Mouse (Mus musculus): ENCODE data around the gene Fat3.

Fat3 gene

GRCm38 (mm10) chr9:16024706-16025105 is 476.4 kb downstream of the Fat3 start:
- DNase-seq (ENCODE audit: low spot score in 2 of 2): no peak

GRCm38 (mm10) chr9:16014115-16014514 is 487.0 kb downstream of the Fat3 start:
- no peak for DNase-seq (ENCODE audit: low spot score in 2 of 2)

DNA sequence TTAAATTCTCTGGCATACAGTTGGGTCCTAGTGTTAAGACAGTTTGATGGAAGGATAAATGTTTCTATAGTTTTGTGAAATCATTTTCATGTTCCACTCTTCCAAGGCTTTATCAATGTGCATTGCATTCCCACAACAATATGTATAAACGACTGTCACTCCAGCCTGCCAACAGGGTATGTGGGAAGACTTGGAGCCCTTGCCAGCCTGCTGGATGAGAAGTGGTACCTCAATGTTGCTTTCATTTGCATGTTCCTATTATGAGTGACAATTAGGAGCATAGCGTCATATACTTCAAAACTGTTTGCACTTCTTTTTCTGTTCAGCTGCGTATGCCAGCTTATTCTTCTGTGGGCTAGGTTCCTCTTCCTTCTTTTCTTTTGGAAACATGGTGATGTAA is 489.7 kb downstream of the Fat3 start:
- no peak for DNase-seq (ENCODE audit: low spot score in 2 of 2)

DNA sequence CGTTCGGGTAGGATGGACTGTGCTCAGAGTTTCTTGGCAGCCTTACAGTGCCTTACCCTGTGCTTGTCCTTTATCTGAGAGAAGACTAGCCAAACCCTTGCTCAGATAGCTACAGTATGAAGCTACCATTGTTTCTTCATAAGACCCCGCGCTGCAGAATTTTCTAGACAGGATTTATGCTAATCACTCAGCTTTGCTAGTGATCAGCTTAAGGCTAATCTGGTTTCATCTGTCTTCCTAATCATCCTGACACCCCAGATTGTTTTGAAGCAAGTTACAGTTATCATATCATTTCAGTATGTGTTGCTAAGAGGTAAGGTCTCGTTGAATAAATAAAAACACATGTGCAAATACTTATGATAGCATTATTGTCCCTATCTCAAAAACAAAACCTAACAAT is 493.6 kb downstream of the Fat3 start:
- DNase-seq (ENCODE audit: low spot score in 2 of 2): no peak

DNA sequence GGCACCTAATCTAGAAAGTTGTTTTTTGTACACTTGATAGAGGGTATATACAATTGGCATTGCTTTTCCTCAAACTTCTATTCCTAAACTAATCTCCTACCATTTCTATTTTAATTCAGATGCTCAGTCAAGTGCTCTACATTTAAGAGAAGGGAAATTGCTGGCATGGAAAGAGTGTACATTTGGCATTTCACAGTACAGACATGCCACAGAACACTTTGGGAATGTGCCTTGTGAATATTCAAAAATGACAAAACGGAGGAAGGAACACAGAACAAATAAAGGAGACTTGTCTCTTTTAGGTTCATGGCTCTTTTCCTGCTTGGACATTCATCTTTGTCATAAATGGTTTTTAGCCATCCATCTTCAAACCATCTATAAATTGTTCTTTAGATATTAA is 498.1 kb downstream of the Fat3 start:
- no peak for DNase-seq (ENCODE audit: low spot score in 2 of 2)

- DNase-seq (ENCODE audit: low spot score in 2 of 2): no peak
These were observed 506.3 kb downstream of the Fat3 start for GRCm38 (mm10) chr9:15994762-15995161.

- no peak for DNase-seq (ENCODE audit: low spot score in 2 of 2)
These were observed 506.9 kb downstream of the Fat3 start for GRCm38 (mm10) chr9:15994177-15994576.

DNA sequence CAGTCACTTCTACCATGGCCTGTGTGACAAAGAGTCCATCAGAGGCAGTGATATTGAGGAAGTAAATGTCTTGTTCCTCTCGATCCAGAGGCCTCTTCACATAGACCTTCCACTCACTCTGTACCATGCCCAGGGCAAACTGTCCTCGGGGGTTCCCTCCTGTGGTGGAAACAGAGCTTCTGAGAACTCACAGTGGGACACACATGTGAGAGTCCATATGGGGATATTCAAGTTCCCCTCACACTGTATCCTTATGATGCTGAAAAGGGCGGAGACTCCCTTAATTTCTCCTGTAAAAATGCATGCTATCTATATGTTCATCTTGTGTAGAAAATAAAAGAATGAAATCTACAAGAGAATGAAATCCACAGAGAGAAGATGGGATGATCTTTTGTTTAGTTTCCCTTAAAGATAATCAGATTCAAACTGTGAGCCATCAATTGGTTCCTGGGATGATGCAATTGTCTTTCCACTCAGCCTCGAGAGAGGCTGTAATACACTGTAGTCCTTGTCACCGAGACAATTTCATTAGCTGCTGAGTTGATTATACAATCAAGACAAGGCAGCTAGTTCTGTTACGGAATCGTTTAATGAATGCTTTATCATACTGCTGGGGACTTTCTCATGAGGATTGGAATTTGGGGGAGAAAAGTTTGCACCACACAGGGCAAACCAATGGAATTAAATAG is 508.8 kb downstream of the Fat3 start:
- no peak for DNase-seq (ENCODE audit: low spot score in 2 of 2)

DNA sequence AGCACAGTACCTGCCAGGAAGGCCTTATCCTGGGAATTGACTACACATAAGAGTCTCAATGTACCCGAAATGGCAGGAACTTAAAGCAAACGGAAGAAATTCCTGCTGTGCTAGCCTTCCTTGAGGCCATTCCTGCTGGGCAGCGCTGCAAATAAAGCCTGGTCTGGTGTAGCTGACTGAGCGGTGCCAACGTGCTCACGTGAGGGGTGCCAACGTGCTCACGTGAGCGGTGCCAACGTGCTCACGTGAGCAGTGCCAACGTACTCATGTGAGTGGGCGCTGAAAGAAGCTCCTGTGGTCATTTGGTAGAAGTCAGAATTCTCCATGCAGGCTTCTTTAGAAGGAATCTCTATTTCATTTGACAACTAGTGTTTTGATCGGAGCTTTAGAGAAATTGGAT is 522.8 kb downstream of the Fat3 start:
- DNase-seq (ENCODE audit: low spot score in 2 of 2): no peak

GRCm38 (mm10) chr9:15976959-15977663 is 524.0 kb downstream of the Fat3 start:
- DNase-seq (ENCODE audit: low spot score in 2 of 2): no peak

DNA sequence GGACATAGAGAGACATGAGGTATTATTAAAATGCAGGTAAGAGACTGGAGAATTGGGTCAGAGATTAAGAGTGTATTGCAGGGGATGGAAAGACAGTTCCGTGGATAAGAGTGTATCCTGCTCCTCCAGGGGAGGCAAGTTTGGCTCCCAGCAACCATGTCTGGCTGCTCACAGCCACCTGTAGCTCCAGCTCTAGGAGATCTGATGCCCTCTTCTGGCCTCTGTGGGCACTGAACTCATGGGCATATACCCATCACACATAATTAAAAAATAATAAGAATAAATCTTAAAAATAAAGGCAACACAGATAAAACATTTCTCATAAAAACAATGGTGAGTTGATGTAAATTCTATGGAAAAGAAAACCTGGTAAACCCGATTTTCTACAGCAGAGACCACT is 525.1 kb downstream of the Fat3 start:
- DNase-seq (ENCODE audit: low spot score in 2 of 2): no peak

- no peak for DNase-seq (ENCODE audit: low spot score in 2 of 2)
These were observed 528.9 kb downstream of the Fat3 start for GRCm38 (mm10) chr9:15972201-15972600.

DNA sequence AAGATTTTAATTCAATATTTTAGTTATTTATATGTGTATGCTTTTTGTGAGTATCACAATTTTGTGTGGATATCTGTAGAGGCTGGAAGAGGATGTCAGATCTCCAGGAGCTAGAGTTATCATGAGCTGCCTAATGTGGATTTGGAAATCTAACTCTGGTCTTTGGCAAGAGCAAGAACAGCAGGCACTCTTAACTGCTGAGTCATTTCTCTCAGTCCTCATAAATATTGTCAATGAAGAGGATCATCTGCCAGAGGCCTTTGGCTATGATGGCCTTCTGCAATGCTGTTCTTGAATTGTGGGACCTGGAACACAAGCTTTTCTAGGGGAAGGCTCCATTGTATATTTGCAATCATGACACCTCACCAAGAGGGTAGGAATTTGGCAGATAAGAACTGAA is 529.7 kb downstream of the Fat3 start:
- DNase-seq (ENCODE audit: low spot score in 2 of 2): no peak

DNA sequence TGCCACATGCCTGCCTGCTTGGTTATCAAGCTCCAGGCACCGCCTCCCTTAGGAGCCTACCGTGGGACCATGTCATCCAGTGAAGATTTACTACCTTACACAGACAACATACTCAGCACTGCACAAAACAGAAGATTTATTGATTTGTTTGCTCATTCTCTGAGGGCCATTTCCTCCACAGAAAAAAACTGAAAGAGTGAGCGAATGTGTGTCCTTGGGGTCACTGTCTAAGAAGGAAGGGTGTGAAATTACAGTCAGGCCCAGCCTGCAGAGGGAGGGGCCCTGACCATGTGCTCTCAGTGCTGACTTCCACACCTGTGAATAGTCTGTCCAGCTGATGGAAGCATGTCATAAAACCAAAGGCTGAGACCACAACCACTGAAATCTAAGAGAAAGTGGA is 536.9 kb downstream of the Fat3 start:
- no peak for DNase-seq (ENCODE audit: low spot score in 2 of 2)

- DNase-seq (ENCODE audit: low spot score in 2 of 2): no peak
These were observed 538.2 kb downstream of the Fat3 start for GRCm38 (mm10) chr9:15962886-15963285.

- DNase-seq (ENCODE audit: low spot score in 2 of 2): no peak
These were observed 542.8 kb downstream of the Fat3 start for GRCm38 (mm10) chr9:15958224-15958787.

DNA sequence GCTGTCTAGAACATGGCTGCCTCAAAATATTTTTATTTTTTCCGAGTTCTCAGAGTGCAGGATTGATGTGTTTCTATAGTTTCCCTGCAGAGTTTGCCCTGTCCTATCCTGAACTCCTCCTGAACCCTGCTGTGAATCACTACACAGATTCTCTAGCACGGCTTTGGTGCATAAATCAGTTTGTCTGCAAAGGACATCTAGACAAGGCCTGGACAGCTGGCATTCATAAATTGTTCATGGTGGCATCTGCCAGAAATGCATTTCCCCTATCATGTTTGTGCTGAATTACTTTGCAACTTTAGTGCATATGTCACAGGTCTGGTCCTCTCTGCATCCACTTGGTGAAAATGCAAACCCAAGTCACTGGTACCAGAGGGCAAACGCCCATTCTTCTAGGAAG is 543.3 kb downstream of the Fat3 start:
- no peak for DNase-seq (ENCODE audit: low spot score in 2 of 2)

- DNase-seq (ENCODE audit: low spot score in 2 of 2): no peak
These were observed 545.8 kb downstream of the Fat3 start for GRCm38 (mm10) chr9:15955147-15955782.

GRCm38 (mm10) chr9:15954338-15954704 is 546.8 kb downstream of the Fat3 start:
- no peak for DNase-seq (ENCODE audit: low spot score in 2 of 2)

DNA sequence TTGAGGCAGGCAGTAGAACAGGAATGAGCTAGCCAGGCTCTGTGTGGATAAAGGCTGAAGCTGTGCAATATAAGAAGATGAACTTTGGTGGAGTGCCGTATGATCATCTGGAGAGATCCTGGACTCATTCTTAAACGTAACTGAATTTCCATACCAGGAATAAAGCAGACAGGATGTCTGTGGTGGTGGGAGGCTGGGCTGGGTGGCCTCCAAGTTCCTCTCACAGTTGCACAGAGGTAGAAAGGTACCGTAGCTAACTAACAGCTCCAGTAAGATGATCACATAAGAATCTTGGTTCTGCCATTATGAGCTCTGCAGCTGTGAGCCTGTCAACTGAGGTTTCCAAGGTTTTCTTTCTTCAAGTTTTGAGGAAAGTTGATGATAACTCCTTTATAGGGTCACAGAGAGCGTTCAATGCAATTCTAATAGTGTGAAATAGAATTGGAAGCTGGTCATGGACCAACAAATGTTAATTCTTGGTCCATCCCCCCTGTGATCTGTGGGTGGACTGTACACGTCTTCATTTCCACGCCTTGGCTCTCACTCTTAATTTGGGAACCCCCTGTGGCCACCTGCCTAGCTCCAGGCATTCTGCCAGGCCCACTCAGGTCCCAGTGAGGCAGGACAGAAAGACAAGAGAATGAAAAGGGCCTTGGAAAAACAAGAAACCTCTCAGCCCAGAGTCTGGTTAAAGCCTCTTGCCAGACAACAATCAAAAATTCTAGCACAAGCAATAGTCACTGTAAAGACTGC is 547.3 kb downstream of the Fat3 start:
- no peak for DNase-seq (ENCODE audit: low spot score in 2 of 2)

DNA sequence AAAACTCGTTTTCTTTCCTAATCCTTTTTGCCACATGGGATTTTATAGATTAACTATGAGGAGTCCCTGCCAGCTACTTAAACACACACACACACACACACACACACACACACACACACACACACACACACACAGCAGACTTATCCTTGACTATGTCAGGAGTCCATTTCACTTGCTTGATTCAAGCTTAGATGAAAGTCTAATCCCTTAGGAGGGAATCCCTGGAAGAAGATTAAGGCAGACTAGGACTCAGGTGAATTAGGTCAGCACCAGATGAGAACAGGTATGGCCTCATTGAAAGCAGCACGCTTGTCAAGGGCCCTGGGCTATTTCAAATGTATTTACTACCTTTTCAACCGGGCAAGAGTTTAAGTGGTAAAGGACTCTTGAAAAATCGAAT is 553.0 kb downstream of the Fat3 start:
- DNase-seq (ENCODE audit: low spot score in 2 of 2): no peak

DNA sequence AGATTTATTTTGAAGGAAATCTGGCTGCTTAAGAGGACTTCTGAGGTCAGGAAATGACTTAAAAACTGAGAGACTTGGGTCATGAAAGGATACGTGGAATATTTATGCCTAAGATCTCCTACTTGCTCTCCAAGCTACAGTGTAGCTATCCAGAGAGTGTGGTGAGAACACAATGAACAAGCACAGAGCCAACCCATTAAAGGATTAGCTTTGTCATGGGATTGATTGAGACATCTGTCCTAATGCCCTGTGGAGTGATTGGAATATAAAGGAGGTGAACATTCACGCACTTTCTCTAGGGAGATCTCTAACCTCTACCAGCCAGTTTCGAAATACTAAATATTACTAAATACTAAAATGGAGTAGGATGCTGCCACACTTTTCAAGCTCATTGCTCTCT is 556.9 kb downstream of the Fat3 start:
- no peak for DNase-seq (ENCODE audit: low spot score in 2 of 2)

Measured in natural killer cell, adult 2 months (primary cell).